Mouse (Mus musculus): ENCODE results near the gene Klre1.

- TF ChIP-seq CTCF (IDR thresholded peaks at IDR 0.05; ENCODE audit: low read depth) (no peak), EP300 (IDR thresholded peaks at IDR 0.05; ENCODE audit: low read depth) (no peak)
Observed at GRCm38 (mm10) chr6:129542540-129542939, 35.2 kb upstream of the Klre1 start.

Measured in liver, postnatal 0 days (tissue).